Mouse (Mus musculus) heart, embryonic 12.5 days (tissue): ENCODE results near the gene Apoa2. TPM values are rescaled to one million over a fixed set of nuclear protein-coding genes. Genes with fewer than 3 reads are reported as not detected.
A peak's percentile ranks its signal among the peaks of the same experiment; 100 is the strongest.
"Not testable (repeated sequence)": the region's sequence is repeated elsewhere in the genome, so short reads cannot be mapped to it uniquely, and the experiment has no call there.

ENCODE experiments used
- ATAC-seq: fragments of 200-750 bp; cut with Nextera tagmentation; 2 replicates; pipeline ENCODE4 v1.8.0; 2017; ENCODE audit warnings: moderate TSS enrichment, moderate library complexity; ENCODE audit not compliant: insufficient number of reproducible peaks, low FRiP score
- H3K27ac ChIP-seq: fragments of 300-500 bp; sonication (generic); 2 replicates; pipeline ENCODE4 v1.5.1; 2016; ENCODE audit warnings: mild to moderate bottlenecking, moderate library complexity; ENCODE audit not compliant: poor library complexity, severe bottlenecking
- H3K27me3 ChIP-seq: fragments of 300-500 bp; sonication (generic); replicated peaks from 2 replicates; pipeline ENCODE4 v1.6.1; 2016; ENCODE audit warnings: mild to moderate bottlenecking, moderate library complexity
- H3K36me3 ChIP-seq: fragments of 300-500 bp; sonication (generic); 2 replicates; pipeline ENCODE4 v1.6.1; 2016; ENCODE audit warnings: mild to moderate bottlenecking, moderate library complexity
- H3K4me1 ChIP-seq: fragments of 300-500 bp; sonication (generic); replicated peaks from 2 replicates; pipeline ENCODE4 v1.6.1; 2016; ENCODE audit warnings: mild to moderate bottlenecking
- H3K4me2 ChIP-seq: fragments of 300-500 bp; sonication (generic); 2 replicates; pipeline ENCODE4 v1.6.1; 2016; ENCODE audit warnings: mild to moderate bottlenecking, moderate library complexity
- H3K4me3 ChIP-seq: fragments of 300-500 bp; sonication (generic); 2 replicates; pipeline ENCODE4 v1.5.1; 2016; ENCODE audit warnings: mild to moderate bottlenecking
- H3K9ac ChIP-seq: fragments of 300-500 bp; sonication (generic); 2 replicates; pipeline ENCODE4 v1.6.1; 2016; ENCODE audit warnings: mild to moderate bottlenecking, moderate library complexity
- H3K9me3 ChIP-seq: fragments of 300-500 bp; sonication (generic); replicated peaks from 2 replicates; pipeline ENCODE4 v1.6.1; 2016; ENCODE audit warnings: mild to moderate bottlenecking, moderate library complexity
- WGBS: fragments of 180-500 bp; shearing (Covaris S2); methylation state at CpG from one replicate; pipeline ENCODE4 v1.1.7; 2016; 5-methylcytosine and 5-hydroxymethylcytosine counted together
- polyA plus RNA-seq: library from polyadenylated mRNA; unstranded; fragments of >200 nt; fragmentation: Nextera tagmentation; extraction: Ambion mirVana; gene quantifications from 2 replicates; pipeline ENCODE4 v1.2.1, GENCODE M21; 2016

Apoa2 gene
- polyA plus RNA-seq, 1 experiment from 2014 or later, result 46.5 TPM

DNA sequence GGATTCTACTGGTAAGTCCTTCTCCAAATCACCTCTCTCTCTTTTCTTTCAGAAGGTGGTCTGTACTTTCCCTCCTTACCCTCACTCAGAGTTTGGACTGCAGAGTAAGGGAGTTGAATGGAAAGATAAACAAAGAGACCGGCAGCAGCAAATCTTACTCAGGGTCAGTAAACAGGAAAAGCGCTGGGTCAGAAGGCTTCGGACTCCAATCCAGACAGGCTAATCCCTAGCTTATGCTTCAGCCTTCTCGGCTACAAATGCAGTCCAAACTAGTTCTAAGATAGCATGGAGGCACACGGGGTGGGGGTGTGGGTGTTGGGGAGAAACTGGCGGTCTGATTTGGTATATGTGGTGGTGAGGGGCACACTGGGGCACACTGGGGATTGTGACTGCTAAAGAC, 12.6 kb downstream of the Apoa2 start:
- Histone ChIP-seq H3K4me3 (no peak overlapping the region), H3K9me3 (no peaks in the 10 kb centered on the region), H3K36me3 (peaks cover 85% of the 10 kb centered on the region), H3K4me2 (no peak overlapping the region), H3K27me3 (no peaks in the 10 kb centered on the region), H3K27ac (no peak overlapping the region), H3K9ac (no peak overlapping the region), H3K4me1 (peaks cover 17% of the 10 kb centered on the region)
- 69% methylated on average over 6 of the region's 6 CpGs for WGBS
- no peak for ATAC-seq

DNA sequence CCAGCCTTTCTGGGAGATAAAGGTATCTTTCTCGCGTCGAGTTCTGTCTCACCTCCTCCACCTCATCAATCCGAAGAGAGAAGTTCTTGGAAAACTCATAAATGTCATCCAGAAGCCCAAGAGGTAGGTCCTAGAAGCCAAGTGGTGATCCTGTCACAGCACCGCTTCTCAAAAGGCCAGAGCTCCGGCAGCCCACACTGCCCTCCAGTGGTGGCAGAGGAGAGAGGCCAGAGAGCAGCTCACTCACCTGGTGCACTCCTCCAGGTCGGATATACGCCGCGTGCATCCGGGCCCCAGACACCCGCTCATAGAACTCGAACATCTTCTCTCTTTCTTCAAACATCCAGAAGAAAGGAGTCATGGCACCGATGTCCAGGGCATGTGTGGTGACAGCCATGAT, 13.6 kb downstream of the Apoa2 start:
- no peaks in the 10 kb centered on the region for H3K27me3 ChIP-seq
- no peak for ATAC-seq
- H3K4me1 ChIP-seq, result peaks cover 12% of the 10 kb centered on the region
- WGBS, result 73% methylated on average over 14 of the region's 14 CpGs
- no peak overlapping the region for H3K4me3 ChIP-seq
- H3K9ac ChIP-seq, result no peak overlapping the region
- H3K36me3 ChIP-seq, result peaks cover 95% of the 10 kb centered on the region
- H3K9me3 ChIP-seq, result no peaks in the 10 kb centered on the region
- no peak overlapping the region for H3K27ac ChIP-seq
- no peak overlapping the region for H3K4me2 ChIP-seq

DNA sequence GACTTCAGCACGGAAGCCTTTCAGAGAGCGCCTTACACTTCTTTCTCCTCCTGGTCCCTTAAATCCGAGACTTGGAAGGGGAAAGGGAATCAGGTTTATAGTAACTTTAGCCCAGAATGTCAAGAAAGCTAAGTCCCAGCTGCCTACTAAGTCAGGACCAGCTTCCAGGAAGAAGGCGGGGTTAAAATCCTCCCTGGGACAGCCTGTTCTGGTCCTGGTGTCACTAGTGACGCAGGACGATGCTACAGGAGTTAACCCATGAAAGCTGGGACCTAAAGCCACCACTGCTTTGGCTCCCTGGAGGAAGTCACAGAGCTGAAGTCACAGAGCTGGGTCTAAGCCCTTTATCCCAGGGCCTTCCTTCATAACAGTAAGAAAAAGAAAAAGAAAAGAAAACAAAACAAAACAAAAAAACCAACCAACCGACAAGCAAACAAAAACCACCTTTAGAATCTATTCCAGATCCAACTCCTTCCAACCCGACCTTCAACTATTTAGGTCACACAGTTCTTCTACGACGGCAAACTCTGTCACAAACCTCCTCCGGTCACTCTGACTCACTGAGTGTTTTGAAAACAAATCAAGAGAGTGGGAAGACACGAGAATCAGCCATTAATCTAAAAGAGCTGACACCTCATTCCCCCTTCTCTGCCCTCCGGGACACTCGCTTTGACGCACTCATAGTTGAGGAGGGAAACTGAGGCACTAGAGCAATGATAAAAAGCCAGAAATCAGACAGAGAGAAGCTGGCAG, 15.3 kb downstream of the Apoa2 start:
- Histone ChIP-seq H3K9ac (peak overlapping the region; percentile 32; the same call in 1 of the 2 replicates), H3K4me2 (no peak overlapping the region), H3K36me3 (peaks cover 91% of the 10 kb centered on the region), H3K27ac (no peak overlapping the region), H3K4me3 (no peak overlapping the region), H3K27me3 (no peaks in the 10 kb centered on the region), H3K4me1 (peaks cover 3% of the 10 kb centered on the region; the same call in 1 of the 2 replicates), H3K9me3 (no peaks in the 10 kb centered on the region)
- ATAC-seq, result no peak
- 75% methylated on average over 15 of the region's 15 CpGs for WGBS

DNA sequence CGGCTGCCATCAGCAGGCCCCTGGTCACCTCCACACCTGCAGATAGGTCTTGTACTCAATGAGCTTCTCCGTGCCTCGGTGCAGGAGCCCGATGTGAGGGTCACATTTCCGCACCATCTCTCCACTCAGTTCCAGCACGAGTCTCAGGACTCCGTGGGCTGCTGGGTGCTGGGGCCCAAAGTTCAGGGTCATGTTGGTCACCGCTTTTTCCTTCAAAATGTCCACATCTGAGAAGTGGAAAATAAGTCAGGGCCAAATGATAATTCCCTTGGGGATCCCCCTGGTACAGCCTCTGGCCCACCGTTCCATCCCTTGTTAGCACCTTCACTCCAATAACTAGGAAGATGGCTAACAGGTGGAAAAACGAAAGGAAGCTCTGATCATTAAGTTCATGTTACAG, 16.1 kb downstream of the Apoa2 start:
- Histone ChIP-seq H3K27ac (no peak overlapping the region), H3K36me3 (peaks cover 89% of the 10 kb centered on the region), H3K9me3 (no peaks in the 10 kb centered on the region), H3K4me1 (peaks cover 6% of the 10 kb centered on the region), H3K4me3 (no peak overlapping the region), H3K27me3 (no peaks in the 10 kb centered on the region), H3K4me2 (no peak overlapping the region), H3K9ac (peak overlapping the region; percentile 32; the same call in 1 of the 2 replicates)
- no peak for ATAC-seq
- WGBS, result 90% methylated on average over 10 of the region's 10 CpGs

DNA sequence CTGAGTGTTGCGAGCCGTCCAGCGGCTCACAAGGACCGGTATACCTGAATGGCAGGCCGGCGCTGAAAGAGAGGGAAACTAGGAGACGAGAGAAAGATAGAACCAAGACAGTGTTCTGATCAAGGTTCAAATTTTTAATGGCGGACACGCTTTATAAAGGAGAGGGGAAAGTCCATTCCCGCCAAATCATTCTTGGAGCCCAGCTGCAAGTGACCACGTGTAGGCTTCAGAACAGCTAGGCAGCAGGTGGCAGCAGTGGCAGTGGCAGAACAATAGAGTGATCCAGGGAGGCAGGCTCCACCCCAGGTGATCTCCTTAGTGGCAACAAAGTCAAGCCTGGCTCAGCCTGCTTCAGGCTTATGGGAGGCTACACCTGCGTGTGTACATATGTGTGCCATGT, 17.1 kb downstream of the Apoa2 start:
- 84% methylated on average over 12 of the region's 12 CpGs for WGBS
- H3K36me3 ChIP-seq, result peaks cover 79% of the 10 kb centered on the region
- H3K4me2 ChIP-seq, H3K27me3 ChIP-seq, H3K9me3 ChIP-seq, H3K9ac ChIP-seq, H3K4me3 ChIP-seq, H3K27ac ChIP-seq, ATAC-seq: not testable (repeated sequence)
- H3K4me1 ChIP-seq, result peaks cover 11% of the 10 kb centered on the region

DNA sequence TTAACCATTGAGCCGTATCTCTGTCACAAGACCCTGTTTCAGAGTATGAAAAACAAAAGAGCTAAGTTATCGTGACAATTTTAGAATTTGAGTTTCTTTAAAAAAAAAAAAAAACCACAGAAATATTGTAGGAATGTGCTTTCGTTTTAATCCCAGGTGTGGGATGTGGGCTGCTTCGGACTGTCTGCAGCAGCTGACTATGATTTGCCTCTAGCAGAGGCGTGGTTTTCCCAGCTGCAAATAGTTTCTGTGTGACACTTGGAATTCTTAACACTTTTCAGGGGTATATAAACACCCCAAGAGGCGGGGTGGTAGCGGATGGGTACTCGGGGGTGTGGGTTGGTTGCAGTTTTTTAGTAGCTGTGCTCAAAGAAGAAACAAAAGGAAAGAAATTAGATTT, 20.5 kb downstream of the Apoa2 start:
- Histone ChIP-seq H3K4me3 (peak overlapping the region; percentile 75; the same call in 1 of the 2 replicates), H3K4me1 (peaks cover 33% of the 10 kb centered on the region), H3K4me2 (no peak overlapping the region), H3K9ac (no peak overlapping the region), H3K27ac (no peak overlapping the region), H3K27me3 (no peaks in the 10 kb centered on the region), H3K36me3 (peaks cover 49% of the 10 kb centered on the region), H3K9me3 (no peaks in the 10 kb centered on the region)
- ATAC-seq, result no peak
- 86% methylated on average over 8 of the region's 8 CpGs for WGBS

DNA sequence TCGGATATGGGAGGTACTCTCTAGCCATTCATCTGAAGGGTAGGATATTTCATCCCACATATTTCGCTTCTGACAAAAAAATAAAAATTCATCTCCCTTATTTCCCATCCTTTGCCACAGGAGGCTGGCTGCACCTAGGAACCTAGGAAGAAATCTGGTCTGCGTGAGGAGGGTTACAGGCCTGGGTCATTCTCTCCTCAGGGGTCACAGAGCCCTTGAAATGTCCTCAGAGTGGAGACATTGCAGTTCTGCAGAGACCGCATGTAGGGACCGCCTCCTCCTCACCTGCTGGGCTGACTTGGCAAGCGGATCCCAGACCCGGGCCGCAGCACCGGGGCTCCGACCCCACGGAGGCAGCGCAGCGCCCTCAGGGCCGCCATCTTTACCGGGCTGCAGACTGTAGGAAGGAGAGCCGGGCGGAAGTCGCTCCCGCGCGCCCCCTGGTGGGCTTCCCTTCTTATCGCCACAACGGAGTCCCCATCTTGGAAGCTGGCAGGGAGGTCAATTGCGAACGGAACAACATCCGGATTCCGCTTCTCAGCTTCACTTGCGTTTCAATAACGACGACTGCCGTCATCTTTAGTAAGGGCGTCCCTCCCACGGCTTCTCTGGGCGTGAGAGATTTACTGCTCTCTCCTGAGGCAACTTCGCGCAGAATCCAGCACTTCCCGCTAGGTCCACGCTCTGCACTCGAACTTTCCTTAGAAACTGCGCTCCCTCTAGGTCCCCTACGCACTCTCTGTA, 22.0 kb downstream of the Apoa2 start:
- peak overlapping the region; percentile 86 for H3K9ac ChIP-seq
- peaks cover 34% of the 10 kb centered on the region for H3K36me3 ChIP-seq
- 0 out of 2 replicates have a peak, but pooled peaks cover 4% of the 10 kb centered on the region for H3K27me3 ChIP-seq
- H3K27ac ChIP-seq, result peak overlapping the region; percentile 85
- H3K4me3 ChIP-seq, result peak overlapping the region; percentile 75
- peak; percentile 89 for ATAC-seq
- H3K4me2 ChIP-seq, result peak overlapping the region; percentile 83
- H3K9me3 ChIP-seq, result no peaks in the 10 kb centered on the region
- peaks cover 48% of the 10 kb centered on the region for H3K4me1 ChIP-seq
- under 1% methylated on average over 41 of the region's 41 CpGs for WGBS

DNA sequence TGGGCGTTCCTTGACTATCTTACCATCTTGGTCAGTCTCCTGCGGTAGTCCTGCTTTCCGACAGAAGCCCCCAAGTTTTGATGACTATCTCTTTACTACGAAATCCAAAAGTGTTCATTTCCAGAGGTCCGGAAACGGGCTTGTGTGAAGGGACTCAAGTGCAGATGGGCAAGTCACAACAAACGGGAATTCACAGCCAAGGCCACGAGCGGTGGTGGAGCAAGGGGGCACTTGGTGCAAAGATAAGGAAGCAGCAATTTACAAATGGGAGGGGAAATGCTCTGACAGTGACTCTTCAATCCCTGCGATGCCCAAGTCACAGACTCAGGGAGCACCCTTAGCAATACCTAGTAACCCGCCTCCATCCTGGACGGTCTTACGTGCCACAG, 22.6 kb downstream of the Apoa2 start:
- WGBS, result 7% methylated on average over 13 of the region's 13 CpGs
- Histone ChIP-seq H3K27me3 (0 out of 2 replicates have a peak, but pooled peaks cover 4% of the 10 kb centered on the region), H3K9ac (peak overlapping the region; percentile 67), H3K4me2 (peak overlapping the region; percentile 83), H3K4me1 (peaks cover 54% of the 10 kb centered on the region), H3K9me3 (no peaks in the 10 kb centered on the region), H3K36me3 (peaks cover 28% of the 10 kb centered on the region), H3K27ac (peak overlapping the region; percentile 85), H3K4me3 (peak overlapping the region; percentile 75)
- ATAC-seq, result 0 out of 2 replicates have a peak, but pooled peaks have one; percentile 3

DNA sequence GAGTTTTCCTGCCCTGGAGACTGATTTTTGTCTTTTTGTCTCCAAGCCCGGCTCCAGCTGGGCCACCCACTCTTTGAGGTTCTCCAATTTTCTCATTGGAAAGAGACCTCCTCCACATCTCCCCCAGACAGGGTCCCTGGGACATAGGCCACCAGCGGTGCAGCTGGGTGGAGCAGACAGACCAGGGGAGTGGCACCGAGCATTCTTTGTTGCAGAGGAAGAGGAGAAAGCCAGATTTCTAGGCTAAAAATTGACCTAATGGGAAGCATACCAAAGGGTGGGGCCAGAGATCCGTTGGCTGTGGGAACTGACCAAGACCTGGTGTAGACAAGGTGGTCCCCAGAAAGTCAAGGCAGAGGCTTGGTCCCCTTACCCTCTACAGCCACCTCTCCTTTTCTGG, 23.1 kb downstream of the Apoa2 start:
- H3K27me3 ChIP-seq, result 0 out of 2 replicates have a peak, but pooled peaks cover 4% of the 10 kb centered on the region
- H3K27ac ChIP-seq, result peak overlapping the region; percentile 85
- peaks cover 58% of the 10 kb centered on the region for H3K4me1 ChIP-seq
- H3K36me3 ChIP-seq, result peaks cover 23% of the 10 kb centered on the region
- H3K9ac ChIP-seq, result peak overlapping the region; percentile 67
- H3K4me3 ChIP-seq, result peak overlapping the region; percentile 75; the same call in 1 of the 2 replicates
- no peaks in the 10 kb centered on the region for H3K9me3 ChIP-seq
- no peak for ATAC-seq
- peak overlapping the region; percentile 83 for H3K4me2 ChIP-seq
- 20% methylated on average over 4 of the region's 4 CpGs for WGBS

DNA sequence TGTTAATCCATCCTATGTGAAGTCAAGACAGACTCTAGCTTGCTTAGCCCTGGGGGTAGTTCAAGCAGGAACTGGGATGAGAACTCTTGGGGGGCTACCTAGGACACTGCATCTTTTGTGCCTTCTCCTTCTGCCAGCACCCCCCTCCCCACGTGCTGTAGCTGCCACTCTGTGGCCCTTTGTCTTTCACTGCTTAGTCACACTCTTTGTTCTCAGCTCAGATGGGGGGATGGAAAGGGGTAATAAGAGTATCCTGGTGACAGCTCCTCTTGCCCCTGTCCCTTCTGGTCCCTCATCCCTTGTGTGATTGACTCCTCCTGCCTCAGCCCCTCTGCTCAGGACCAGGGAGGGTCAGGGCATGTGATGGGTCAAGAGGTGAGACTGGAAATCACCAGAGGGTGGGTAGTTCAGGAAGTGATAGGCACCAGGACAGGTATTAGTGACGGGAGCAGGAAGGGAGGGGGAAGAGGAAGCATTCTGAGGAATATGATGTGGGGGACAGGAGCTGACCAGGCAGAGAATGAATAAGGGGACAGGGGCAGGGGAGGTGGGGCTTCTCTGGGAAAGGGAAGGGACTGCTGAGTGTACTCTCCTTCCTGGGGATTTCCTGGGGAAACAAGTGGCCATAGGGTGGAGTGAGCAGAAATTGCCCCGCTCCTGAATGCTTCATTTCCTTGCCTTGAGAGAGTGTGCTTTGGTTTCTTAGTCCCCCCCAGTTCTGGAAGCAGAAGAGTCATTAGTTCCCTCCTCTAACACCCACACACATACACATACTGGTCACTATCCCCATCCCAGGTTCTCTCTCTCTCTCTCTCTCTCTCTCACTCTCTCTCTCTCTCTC, 23.8 kb downstream of the Apoa2 start:
- Histone ChIP-seq H3K4me2 (peak overlapping the region; percentile 83), H3K4me3 (no peak overlapping the region), H3K27ac (peak overlapping the region; percentile 85), H3K4me1 (peaks cover 58% of the 10 kb centered on the region), H3K9me3 (no peaks in the 10 kb centered on the region), H3K9ac (no peak overlapping the region), H3K27me3 (0 out of 2 replicates have a peak, but pooled peaks cover 7% of the 10 kb centered on the region), H3K36me3 (peaks cover 17% of the 10 kb centered on the region)
- 37% methylated on average over 3 of the region's 3 CpGs for WGBS
- ATAC-seq, result no peak; the same call in 1 of the 2 replicates
